Mouse (Mus musculus) embryo, embryonic 11.5 days (tissue): ENCODE results near the gene Mrpl49.

ENCODE experiments used
- DNase-seq: peaks from one replicate; pipeline ENCODE4 v3.0.0-alpha.2; 2012; ENCODE audit warnings: low read depth, low spot score

The Mrpl49 gene

GRCm38 (mm10) chr19:6037695-6038094 is 19.9 kb downstream of the Mrpl49 start:
- no peak for DNase-seq

GRCm38 (mm10) chr19:6035966-6036585 is 21.5 kb downstream of the Mrpl49 start:
- no peak for DNase-seq

- DNase-seq, result no peak
Observed at GRCm38 (mm10) chr19:6030520-6031280, 26.9 kb downstream of the Mrpl49 start.

GRCm38 (mm10) chr19:6029426-6029825 is 28.2 kb downstream of the Mrpl49 start:
- DNase-seq, result no peak

GRCm38 (mm10) chr19:6028991-6029390 is 28.6 kb downstream of the Mrpl49 start:
- no peak for DNase-seq

- DNase-seq, result no peak
Observed at GRCm38 (mm10) chr19:6023930-6024329, 33.7 kb downstream of the Mrpl49 start.

- DNase-seq, result no peak
Observed at GRCm38 (mm10) chr19:6023059-6023458, 34.5 kb downstream of the Mrpl49 start.

- DNase-seq, result no peak
Observed at GRCm38 (mm10) chr19:6020276-6020675, 37.3 kb downstream of the Mrpl49 start.

- peak; percentile 69 for DNase-seq
Observed at GRCm38 (mm10) chr19:6018142-6019089, 39.2 kb downstream of the Mrpl49 start.

GRCm38 (mm10) chr19:6016532-6016931 is 41.1 kb downstream of the Mrpl49 start:
- no peak for DNase-seq

GRCm38 (mm10) chr19:6015511-6016315 is 41.9 kb downstream of the Mrpl49 start, which contains the start of gene Capn1:
Gene Capn1 (minus strand): TSS chr19:6015897.
- DNase-seq, result peak; percentile 46

GRCm38 (mm10) chr19:6014991-6015510 is 42.5 kb downstream of the Mrpl49 start:
- DNase-seq, result peak; percentile 44

- DNase-seq, result no peak
Observed at GRCm38 (mm10) chr19:6013691-6014090, 43.9 kb downstream of the Mrpl49 start.

GRCm38 (mm10) chr19:6009137-6009536 is 48.4 kb downstream of the Mrpl49 start:
- DNase-seq, result no peak

GRCm38 (mm10) chr19:6007013-6007412 is 50.6 kb downstream of the Mrpl49 start:
- DNase-seq, result no peak

- no peak for DNase-seq
Observed at GRCm38 (mm10) chr19:6005541-6005940, 52.0 kb downstream of the Mrpl49 start.
